Mouse (Mus musculus): ENCODE data around the gene Fam210b.
"Not testable (repeated sequence)": the region's sequence is repeated elsewhere in the genome, so short reads cannot be mapped to it uniquely, and the experiment has no call there.

The Fam210b gene

GRCm38 (mm10) chr2:172345258-172345738 lies at the start of gene Fam210b:
Fam210b (plus strand) TSS chr2:172345565.
- DNase-seq (ENCODE audit: low spot score) = peak; percentile 81

GRCm38 (mm10) chr2:172298083-172298482 lies 47.3 kb upstream of the Fam210b start:
- DNase-seq (ENCODE audit: low spot score) = no peak

- no peak for DNase-seq (ENCODE audit: low spot score)
Observed at GRCm38 (mm10) chr2:172298542-172298941, 46.8 kb upstream of the Fam210b start.

GRCm38 (mm10) chr2:172299126-172299921 lies 46.0 kb upstream of the Fam210b start:
- no peak for DNase-seq (ENCODE audit: low spot score)

- DNase-seq (ENCODE audit: low spot score) = no peak
Observed at GRCm38 (mm10) chr2:172302396-172302795, 43.0 kb upstream of the Fam210b start.

- DNase-seq (ENCODE audit: low spot score) = no peak
Observed at GRCm38 (mm10) chr2:172304118-172304708, 41.2 kb upstream of the Fam210b start.

GRCm38 (mm10) chr2:172305546-172305945 lies 39.8 kb upstream of the Fam210b start:
- DNase-seq (ENCODE audit: low spot score) = not testable (repeated sequence)

GRCm38 (mm10) chr2:172306544-172306943 lies 38.8 kb upstream of the Fam210b start:
- no peak for DNase-seq (ENCODE audit: low spot score)

- no peak for DNase-seq (ENCODE audit: low spot score)
Observed at GRCm38 (mm10) chr2:172311731-172312130, 33.6 kb upstream of the Fam210b start.

- peak; percentile 63 for DNase-seq (ENCODE audit: low spot score)
Observed at GRCm38 (mm10) chr2:172320878-172321277, 24.5 kb upstream of the Fam210b start.

GRCm38 (mm10) chr2:172328248-172328647 lies 17.1 kb upstream of the Fam210b start:
- no peak for DNase-seq (ENCODE audit: low spot score)

- peak; percentile 5 for DNase-seq (ENCODE audit: low spot score)
Observed at GRCm38 (mm10) chr2:172329179-172329578, 16.2 kb upstream of the Fam210b start.

- DNase-seq (ENCODE audit: low spot score) = no peak
Observed at GRCm38 (mm10) chr2:172338206-172338942, 7.0 kb upstream of the Fam210b start.

GRCm38 (mm10) chr2:172340936-172341335 lies 4.4 kb upstream of the Fam210b start:
- no peak for DNase-seq (ENCODE audit: low spot score)

GRCm38 (mm10) chr2:172341606-172342005 lies 3.8 kb upstream of the Fam210b start:
- no peak for DNase-seq (ENCODE audit: low spot score)

GRCm38 (mm10) chr2:172343751-172344150 lies 1.6 kb upstream of the Fam210b start:
- DNase-seq (ENCODE audit: low spot score) = no peak

- DNase-seq (ENCODE audit: low spot score) = no peak
Observed at GRCm38 (mm10) chr2:172344669-172345068, 696 bp upstream of the Fam210b start.

- DNase-seq (ENCODE audit: low spot score) = peak; percentile 3
Observed at GRCm38 (mm10) chr2:172346034-172346929, 917 bp downstream of the Fam210b start.

- no peak for DNase-seq (ENCODE audit: low spot score)
Observed at GRCm38 (mm10) chr2:172346933-172347611, 1.7 kb downstream of the Fam210b start.

GRCm38 (mm10) chr2:172348297-172348950 lies 3.1 kb downstream of the Fam210b start:
- DNase-seq (ENCODE audit: low spot score) = no peak

All from ovary, postnatal 10 days (tissue).